Mouse (Mus musculus): Measurements from ENCODE around the gene Vmn2r65. TPM values are rescaled to one million over a fixed set of nuclear protein-coding genes. Genes with fewer than 3 reads are reported as not detected.

Vmn2r65 gene
- not detected in 2 replicates for polyA plus RNA-seq (2012; rRNA removed)

GRCm38 (mm10) chr7:84964015-84964414, at the start of gene Vmn2r65:
TSS of gene Vmn2r65 (minus strand) at chr7:84964115.
- no peak for DNase-seq (ENCODE audit: low spot score)

GRCm38 (mm10) chr7:85012168-85012567, 48.3 kb upstream of the Vmn2r65 start, which contains the start of gene Vmn2r66:
TSS of gene Vmn2r66 (minus strand) at chr7:85012268.
- DNase-seq (ENCODE audit: low spot score): no peak

- no peak for DNase-seq (ENCODE audit: low spot score)
These were observed 32.8 kb upstream of the Vmn2r65 start for GRCm38 (mm10) chr7:84996694-84997093.

Other genes starting within 250 kb of the Vmn2r65 start
- gene Olfr291, start 110.6 kb downstream of the Vmn2r65 start, polyA plus RNA-seq (2012; rRNA removed): not detected in 2 replicates
- gene Vmn2r66, start 48.2 kb upstream of the Vmn2r65 start, polyA plus RNA-seq (2012; rRNA removed): not detected in 2 replicates
- gene Vmn2r67, start 191.9 kb upstream of the Vmn2r65 start, polyA plus RNA-seq (2012; rRNA removed): not detected in 2 replicates

Data from urinary bladder, adult 2 months (tissue).